ENCODE assay signal across 11 mouse cellular contexts in the genomic region with DNA sequence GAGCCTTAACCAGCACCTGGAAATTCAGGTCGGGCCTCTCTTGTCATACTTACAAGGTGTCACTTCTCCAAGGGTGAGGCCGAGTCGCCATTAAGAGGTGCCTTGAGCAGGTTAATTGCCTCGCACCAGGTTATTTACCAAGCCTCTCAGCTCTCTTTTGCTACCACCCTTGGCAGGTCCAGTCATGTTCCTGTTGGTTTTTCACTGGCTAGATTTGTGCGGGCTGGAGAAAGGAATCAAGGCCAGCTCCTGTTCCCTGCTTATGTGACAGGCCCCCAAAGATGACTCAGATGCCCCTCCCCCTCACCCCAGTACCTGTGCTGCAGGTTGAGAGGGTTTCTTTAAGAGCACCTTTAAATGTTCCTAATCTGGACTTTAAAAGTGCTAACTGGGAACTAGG. TPM values are rescaled to one million over a fixed set of nuclear protein-coding genes. Genes with fewer than 3 reads are reported as not detected.
DNase-seq lines count a peak whose midpoint lies in the region; ATAC-seq and TF ChIP-seq lines count a peak whose summit lies in the region.
"Had no signal": no experiment of that assay in that cellular context is flagged by ENCODE, and none has a peak within 500 bp of the region (broad histone marks: within the 10 kb centered on the region; RNA-seq: fewer than 3 reads in every experiment).

No protein-coding gene starts in this region.

- DNase-seq in heart, adult 18-20 months, result no peak
- no peak for DNase-seq in cerebellum, adult 9-10 months

- no peaks in the 10 kb centered on the region for H3K9me3 ChIP-seq in E14TG2a.4 (ENCODE audit: low read length)
- no peaks in the 10 kb centered on the region for H3K9me3 ChIP-seq in embryonic facial prominence, embryonic 15.5 days (replicated peaks)
- no peaks in the 10 kb centered on the region for H3K9me3 ChIP-seq in lung, embryonic 16.5 days (ENCODE audit: control insufficient read depth, low read length)
- no peaks in the 10 kb centered on the region for H3K9me3 ChIP-seq in stomach, embryonic 16.5 days (replicated peaks; ENCODE audit: control insufficient read depth, low read length)
- no peaks in the 10 kb centered on the region for H3K9me3 ChIP-seq in hindbrain, embryonic 12.5 days (replicated peaks)
- H3K9me3 ChIP-seq: midbrain, embryonic 13.5 days had no signal

- H3K9ac ChIP-seq in embryonic facial prominence, embryonic 15.5 days, result no peak overlapping the region
- 0 out of 2 replicates have a peak overlapping the region, but pooled peaks have one; percentile 9 for H3K9ac ChIP-seq in lung, embryonic 16.5 days (ENCODE audit: low read length)
- no peak overlapping the region for H3K9ac ChIP-seq in stomach, embryonic 16.5 days (ENCODE audit: low read length)
- no peak overlapping the region for H3K9ac ChIP-seq in hindbrain, embryonic 12.5 days
- H3K9ac ChIP-seq: midbrain, embryonic 13.5 days had no signal

- H3K27me3 ChIP-seq in E14TG2a.4 (ENCODE audit: insufficient read depth, low read length), result no peaks in the 10 kb centered on the region
- no peaks in the 10 kb centered on the region for H3K27me3 ChIP-seq in embryonic facial prominence, embryonic 15.5 days
- no peaks in the 10 kb centered on the region for H3K27me3 ChIP-seq in lung, embryonic 16.5 days (ENCODE audit: control insufficient read depth, insufficient read depth, low read depth, low read length)
- H3K27me3 ChIP-seq in stomach, embryonic 16.5 days (ENCODE audit: control insufficient read depth, insufficient read depth, low read length), result no peaks in the 10 kb centered on the region
- no peaks in the 10 kb centered on the region; the same call in 1 of the 2 replicates for H3K27me3 ChIP-seq in hindbrain, embryonic 12.5 days
- H3K27me3 ChIP-seq: midbrain, embryonic 13.5 days had no signal

- H3K36me3 ChIP-seq in E14TG2a.4 (ENCODE audit: insufficient read depth, low read length), result peaks cover 55% of the 10 kb centered on the region
- no peaks in the 10 kb centered on the region for H3K36me3 ChIP-seq in embryonic facial prominence, embryonic 15.5 days
- H3K36me3 ChIP-seq in lung, embryonic 16.5 days (ENCODE audit: control insufficient read depth, insufficient read depth, low read length), result peaks cover 4% of the 10 kb centered on the region
- H3K36me3 ChIP-seq in stomach, embryonic 16.5 days (ENCODE audit: control insufficient read depth, insufficient read depth, low read length), result no peaks in the 10 kb centered on the region
- H3K36me3 ChIP-seq in hindbrain, embryonic 12.5 days, result no peaks in the 10 kb centered on the region
- H3K36me3 ChIP-seq: midbrain, embryonic 13.5 days had no signal

- peak overlapping the region; percentile 81 for H3K27ac ChIP-seq in embryonic facial prominence, embryonic 15.5 days (replicated peaks)
- peak overlapping the region; percentile 94 for H3K27ac ChIP-seq in lung, embryonic 16.5 days (ENCODE audit: low read length)
- H3K27ac ChIP-seq in stomach, embryonic 16.5 days (ENCODE audit: low read length), result peak overlapping the region; percentile 94
- no peak overlapping the region for H3K27ac ChIP-seq in hindbrain, embryonic 12.5 days
- H3K27ac ChIP-seq: macrophage; midbrain, embryonic 13.5 days had no signal

- 0 out of 2 replicates have a peak overlapping the region, but pooled peaks have one; percentile 5 for H3K4me3 ChIP-seq in E14TG2a.4 (replicated peaks; ENCODE audit: low read length)
- no peak overlapping the region for H3K4me3 ChIP-seq in embryonic facial prominence, embryonic 15.5 days (replicated peaks)
- H3K4me3 ChIP-seq in lung, embryonic 16.5 days (ENCODE audit: low read length), result no peak overlapping the region
- H3K4me3 ChIP-seq in stomach, embryonic 16.5 days (replicated peaks; ENCODE audit: low read length), result no peak overlapping the region
- no peak overlapping the region for H3K4me3 ChIP-seq in hindbrain, embryonic 12.5 days
- H3K4me3 ChIP-seq: midbrain, embryonic 13.5 days had no signal

- TF ChIP-seq CTCF in E14TG2a.4 (conservative IDR thresholded peaks at IDR 0.05; ENCODE audit: low read length), result no peak

- H3K4me2 ChIP-seq in embryonic facial prominence, embryonic 15.5 days (replicated peaks), result no peak overlapping the region; the same call in 1 of the 2 replicates
- H3K4me2 ChIP-seq in lung, embryonic 16.5 days (ENCODE audit: low read depth, low read length), result peak overlapping the region; percentile 6; the same call in 1 of the 2 replicates
- H3K4me2 ChIP-seq in stomach, embryonic 16.5 days (ENCODE audit: low read depth, low read length), result peak overlapping the region; percentile 27; the same call in 1 of the 2 replicates
- H3K4me2 ChIP-seq in hindbrain, embryonic 12.5 days (replicated peaks), result no peak overlapping the region
- H3K4me2 ChIP-seq: midbrain, embryonic 13.5 days had no signal

- WGBS in embryonic facial prominence, embryonic 15.5 days, result 65% methylated on average over 5 of the region's 5 CpGs
- 47% methylated on average over 5 of the region's 5 CpGs for WGBS in lung, embryonic 16.5 days
- 48% methylated on average over 5 of the region's 5 CpGs for WGBS in stomach, embryonic 16.5 days
- WGBS in hindbrain, embryonic 12.5 days, result 86% methylated on average over 5 of the region's 5 CpGs

- H3K4me1 ChIP-seq in E14TG2a.4 (replicated peaks; ENCODE audit: low read depth, low read length), result peaks cover 62% of the 10 kb centered on the region
- peaks cover 8% of the 10 kb centered on the region; the same call in 1 of the 2 replicates for H3K4me1 ChIP-seq in embryonic facial prominence, embryonic 15.5 days
- H3K4me1 ChIP-seq in lung, embryonic 16.5 days (replicated peaks; ENCODE audit: control insufficient read depth, insufficient read depth, low read length), result peaks cover 4% of the 10 kb centered on the region; the same call in 1 of the 2 replicates
- peaks cover 13% of the 10 kb centered on the region; the same call in 1 of the 2 replicates for H3K4me1 ChIP-seq in stomach, embryonic 16.5 days (ENCODE audit: control insufficient read depth, insufficient read depth, low read length)
- H3K4me1 ChIP-seq in hindbrain, embryonic 12.5 days, result peaks cover 2% of the 10 kb centered on the region; the same call in 1 of the 2 replicates
- H3K4me1 ChIP-seq: midbrain, embryonic 13.5 days had no signal

- no peak for ATAC-seq in embryonic facial prominence, embryonic 15.5 days (ENCODE audit: insufficient number of reproducible peaks, low FRiP score, low TSS enrichment, low read depth)
- ATAC-seq in lung, embryonic 16.5 days (ENCODE audit: low read depth), result peak; percentile 81
- peak; percentile 66 for ATAC-seq in stomach, embryonic 16.5 days (ENCODE audit: insufficient read depth, low FRiP score)
- ATAC-seq in hindbrain, embryonic 12.5 days (ENCODE audit: low FRiP score), result no peak
- ATAC-seq: hindbrain, embryonic 16.5 days had no signal

RNA-seq across cellular contexts. Expression of a gene that starts 36.1 kb away (rescaled TPM):
- 8.1 and 8.9 TPM in 2 replicates for polyA plus RNA-seq in embryonic facial prominence, embryonic 15.5 days (2015; fragmentation: Nextera tagmentation; extraction: Ambion mirVana)
- 10.2 and 10.5 TPM in 2 replicates for polyA plus RNA-seq in lung, embryonic 16.5 days (2015; fragmentation: Nextera tagmentation; extraction: Ambion mirVana)
- polyA plus RNA-seq in stomach, embryonic 16.5 days (2015; fragmentation: Nextera tagmentation; extraction: Ambion mirVana), result 8.6 and 9.4 TPM in 2 replicates
- 10 to 100 TPM in 1 of 2 experiments, 1 to 10 TPM in 1; 10.0 to 10.8 TPM for total RNA-seq in heart, adult 18-20 months (2021)
- 10.3 and 10.8 TPM in 2 replicates for polyA plus RNA-seq in hindbrain, embryonic 12.5 days (2016; fragmentation: Nextera tagmentation; extraction: Ambion mirVana)

RNA-seq across cellular contexts. Expression of a gene that starts 43.6 kb away (rescaled TPM):
- 60.8 and 72.0 TPM in 2 replicates for polyA plus RNA-seq in embryonic facial prominence, embryonic 15.5 days (2015; fragmentation: Nextera tagmentation; extraction: Ambion mirVana)
- 157 and 162 TPM in 2 replicates for polyA plus RNA-seq in lung, embryonic 16.5 days (2015; fragmentation: Nextera tagmentation; extraction: Ambion mirVana)
- 215 and 267 TPM in 2 replicates for polyA plus RNA-seq in stomach, embryonic 16.5 days (2015; fragmentation: Nextera tagmentation; extraction: Ambion mirVana)
- 1 to 10 TPM in 1 of 2 experiments, not detected in 1; 1.4 TPM for total RNA-seq in heart, adult 18-20 months (2021)
- 6.9 and 9.2 TPM in 2 replicates for polyA plus RNA-seq in hindbrain, embryonic 12.5 days (2016; fragmentation: Nextera tagmentation; extraction: Ambion mirVana)
- total RNA-seq: MEL had no signal

Comparison
In these comparisons a context has a peak if more than half of its experiments do, and no peak if none do; other contexts are left out.
1. ATAC-seq: peak in lung, embryonic 16.5 days (single experiment) and stomach, embryonic 16.5 days (single experiment); none in embryonic facial prominence, embryonic 15.5 days (single experiment) and hindbrain, embryonic 12.5 days (single experiment).
2. H3K4me2 ChIP-seq: peak in lung, embryonic 16.5 days (single experiment) and stomach, embryonic 16.5 days (single experiment); none in embryonic facial prominence, embryonic 15.5 days (single experiment) and hindbrain, embryonic 12.5 days (single experiment).